Mouse (Mus musculus) right cerebral cortex, postnatal 36 days (tissue): ENCODE data around the gene Acss3.

Source experiments
- DNase-seq, 2 experiments: peaks; one replicate each; pipeline ENCODE4 v3.0.0; 2022; ENCODE audit warnings: low spot score in 2 of 2, mixed read lengths in 1 of 2

The Acss3 gene

DNA sequence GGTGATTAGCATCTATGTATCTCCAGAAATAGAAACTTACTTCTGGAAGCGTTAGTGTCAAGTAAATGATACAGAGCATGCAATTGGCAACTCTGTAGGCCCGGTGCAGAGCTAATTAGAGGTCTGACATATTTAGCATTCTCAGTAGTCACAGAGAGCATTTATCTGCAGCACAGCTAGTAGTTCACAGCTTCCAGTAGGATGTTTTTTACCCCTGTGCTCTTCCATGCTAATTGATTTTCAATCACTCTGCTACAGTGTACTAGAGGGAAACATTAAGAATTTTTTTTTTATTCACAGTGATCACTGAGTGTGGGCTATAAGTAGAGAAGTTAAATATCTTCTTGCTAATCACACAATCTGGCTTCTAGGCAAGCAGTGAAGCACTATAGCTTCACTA, 112.3 kb downstream of the Acss3 start:
- no peak for DNase-seq

DNA sequence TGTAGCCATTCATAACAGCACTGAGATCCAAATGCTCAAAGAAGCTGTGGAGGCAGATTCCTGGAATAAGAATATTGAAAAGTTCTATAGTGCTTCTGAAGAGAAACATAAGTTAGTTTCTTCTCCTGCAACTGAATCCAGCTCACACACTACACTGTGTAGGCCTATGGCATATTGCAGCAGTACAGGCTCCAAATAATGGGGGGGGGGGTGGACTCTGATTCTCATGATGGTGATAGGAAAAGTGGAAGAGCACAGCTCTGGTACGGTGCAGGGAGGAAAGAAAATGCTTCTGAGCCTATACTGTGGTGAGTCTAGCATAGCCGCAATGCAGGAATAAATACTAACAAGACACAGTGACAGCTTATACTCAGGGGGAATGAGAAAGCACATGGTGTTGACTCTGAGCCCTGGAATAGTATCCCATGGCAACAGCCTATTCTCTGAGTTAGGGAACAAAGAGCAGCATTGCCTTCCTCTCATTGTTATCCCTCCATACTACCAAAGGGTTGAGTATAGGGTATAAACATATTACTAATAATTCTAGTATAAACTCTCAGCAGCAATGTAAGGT, 125.3 kb downstream of the Acss3 start:
- no peak for DNase-seq

DNA sequence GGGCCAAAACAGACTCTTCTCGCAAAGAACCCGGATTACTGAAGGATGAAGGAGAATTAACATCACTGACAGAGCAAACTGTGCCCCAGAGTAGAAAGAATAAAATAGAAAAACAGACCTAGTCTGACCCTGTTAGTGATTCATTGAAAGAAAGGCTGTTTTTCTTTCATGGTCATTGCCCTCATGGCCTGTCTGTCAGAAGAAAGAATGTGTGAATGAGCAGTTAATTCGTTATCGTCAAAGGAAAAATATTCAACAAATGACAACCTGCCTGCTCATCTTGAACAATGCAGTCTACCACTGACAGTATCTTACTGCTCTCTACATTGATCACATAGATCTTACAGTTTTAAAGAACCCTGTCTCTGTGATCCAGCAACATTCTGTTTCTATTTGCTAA, 134.0 kb downstream of the Acss3 start:
- DNase-seq: no peak

DNA sequence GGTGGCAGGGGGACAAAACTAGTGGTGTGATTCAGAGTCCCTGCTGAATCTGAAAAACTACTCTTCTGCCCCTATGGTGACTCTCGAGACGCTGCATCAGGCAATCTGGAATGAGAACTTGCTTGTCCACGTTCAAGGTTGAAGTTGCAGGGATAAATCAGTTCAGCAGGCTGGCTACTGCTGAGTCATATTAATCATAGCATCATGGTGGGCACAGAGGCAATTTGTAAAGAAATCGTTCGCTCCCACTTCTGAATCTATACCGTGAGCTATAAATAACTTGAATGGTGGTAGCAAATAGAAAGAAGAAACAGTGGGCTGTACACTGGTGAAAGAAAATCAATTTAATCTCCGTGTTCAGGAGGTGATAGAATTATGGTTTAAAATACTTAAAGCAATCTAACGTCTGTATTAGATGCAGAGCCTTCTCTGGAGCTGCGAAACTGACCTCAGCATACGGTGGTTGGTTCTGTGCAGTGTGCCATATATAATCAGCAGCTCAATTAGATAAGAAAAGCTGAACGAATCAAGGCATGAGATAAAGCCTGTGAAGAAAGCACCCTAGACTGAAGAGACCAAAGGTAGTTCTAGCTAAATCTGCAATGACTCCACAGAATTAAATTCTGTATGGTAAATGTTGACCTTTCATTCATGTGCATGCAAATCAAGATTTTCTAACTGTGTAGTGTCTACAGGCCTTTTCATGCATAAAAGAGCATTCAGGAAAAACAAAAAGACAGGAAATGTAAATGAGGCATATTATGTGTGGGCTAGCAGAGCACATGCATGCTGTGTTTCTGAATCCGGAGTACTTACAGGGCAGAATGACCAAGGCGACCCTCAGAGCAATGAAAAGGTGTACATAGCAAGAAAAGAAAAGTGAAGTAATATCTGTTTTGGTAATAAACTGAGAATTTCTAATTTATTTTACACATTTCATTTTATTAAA, 148.0 kb downstream of the Acss3 start:
- no peak for DNase-seq

DNA sequence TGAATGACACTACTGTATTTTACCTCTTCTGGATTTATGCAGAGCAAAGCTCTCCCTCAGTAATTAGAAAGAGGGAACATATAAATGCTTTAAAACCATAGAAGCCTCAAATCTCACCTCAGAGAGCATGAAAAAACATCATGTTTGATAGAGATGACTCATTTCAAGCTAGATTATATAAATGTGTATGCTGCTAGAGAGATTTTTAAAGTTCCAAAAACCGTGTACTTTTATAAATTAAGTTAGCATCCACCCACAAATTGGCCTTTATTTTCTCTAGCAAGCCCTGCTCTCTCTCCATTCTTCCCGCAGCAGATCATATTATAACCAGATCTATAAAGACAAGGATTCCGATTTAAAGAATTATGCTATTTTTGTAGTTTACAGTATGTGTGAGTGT, 164.4 kb downstream of the Acss3 start:
- no peak for DNase-seq

DNA sequence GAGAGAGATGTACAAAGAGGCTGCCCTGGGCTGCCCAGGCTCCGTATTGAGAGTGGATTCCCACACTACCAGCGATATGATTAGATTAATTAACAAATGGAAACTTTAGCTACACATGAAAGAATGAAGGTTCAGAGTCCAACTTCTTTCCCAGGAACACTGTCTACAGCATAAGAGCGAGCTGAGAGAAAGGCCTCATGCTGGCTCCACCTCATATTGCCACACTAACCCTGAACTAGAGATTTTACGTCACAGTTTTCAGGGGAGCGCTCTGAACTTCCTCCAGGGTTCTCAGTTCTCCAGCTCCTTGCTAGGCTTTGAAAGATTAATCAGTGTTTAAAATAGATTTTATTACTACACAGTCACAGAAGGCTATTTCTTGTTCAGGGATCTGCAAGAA, 182.1 kb downstream of the Acss3 start:
- no peak for DNase-seq

DNA sequence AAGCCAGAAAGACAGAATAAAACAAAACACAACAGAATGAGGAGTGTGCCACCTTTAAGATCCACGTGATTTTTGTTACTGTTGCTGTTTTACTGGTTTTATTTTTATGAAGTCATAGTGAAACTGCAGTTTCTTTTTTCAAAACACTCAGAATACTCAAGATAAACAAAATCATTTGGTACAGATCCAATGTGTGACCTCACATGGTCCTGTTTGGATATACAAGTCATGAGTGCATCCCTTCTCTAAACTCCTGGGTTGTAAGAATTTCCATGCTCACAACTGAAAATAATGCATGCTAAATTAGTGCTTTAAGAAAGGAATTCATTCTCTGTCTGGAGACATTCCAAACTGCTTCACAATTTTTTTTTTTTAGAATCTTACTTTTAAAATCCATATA, 184.0 kb downstream of the Acss3 start:
- DNase-seq: no peak

DNA sequence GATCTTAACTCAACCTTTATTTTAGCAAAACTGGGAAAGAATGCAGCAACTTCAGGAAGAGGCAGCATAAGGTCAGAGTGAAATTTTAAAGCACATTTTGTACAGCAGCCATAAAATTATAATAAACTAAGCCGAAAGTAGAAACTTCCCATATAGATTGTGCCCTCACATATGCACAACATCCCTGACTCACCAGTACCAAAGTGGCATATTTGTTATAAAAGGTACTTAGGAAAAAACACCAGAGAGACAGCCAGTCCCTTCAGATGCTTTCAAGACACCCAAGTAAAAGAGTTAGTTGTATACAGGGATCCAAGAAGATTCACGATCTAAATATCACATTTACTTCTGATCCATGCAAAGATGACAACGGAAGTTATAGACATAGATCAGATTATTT, 184.6 kb downstream of the Acss3 start:
- no peak for DNase-seq

DNA sequence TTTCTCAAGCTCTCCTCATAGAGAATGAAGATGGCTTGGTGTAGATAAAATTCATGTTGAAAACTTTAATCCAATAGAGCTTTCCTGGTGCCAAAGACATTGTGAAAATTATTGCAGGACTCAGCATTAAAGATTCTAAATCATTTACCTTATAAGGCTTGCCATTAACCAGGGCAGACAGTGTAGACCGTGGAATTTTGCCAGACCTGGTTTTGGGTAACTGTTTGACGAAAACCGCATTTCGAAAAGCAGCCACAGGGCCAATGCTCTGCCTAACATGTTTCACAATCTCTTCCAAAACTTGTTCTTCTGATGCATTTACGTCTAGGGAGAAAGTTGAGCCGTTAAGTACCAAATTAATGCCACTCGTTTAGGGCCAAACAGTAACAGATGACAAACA, 186.5 kb downstream of the Acss3 start:
- DNase-seq: no peak

DNA sequence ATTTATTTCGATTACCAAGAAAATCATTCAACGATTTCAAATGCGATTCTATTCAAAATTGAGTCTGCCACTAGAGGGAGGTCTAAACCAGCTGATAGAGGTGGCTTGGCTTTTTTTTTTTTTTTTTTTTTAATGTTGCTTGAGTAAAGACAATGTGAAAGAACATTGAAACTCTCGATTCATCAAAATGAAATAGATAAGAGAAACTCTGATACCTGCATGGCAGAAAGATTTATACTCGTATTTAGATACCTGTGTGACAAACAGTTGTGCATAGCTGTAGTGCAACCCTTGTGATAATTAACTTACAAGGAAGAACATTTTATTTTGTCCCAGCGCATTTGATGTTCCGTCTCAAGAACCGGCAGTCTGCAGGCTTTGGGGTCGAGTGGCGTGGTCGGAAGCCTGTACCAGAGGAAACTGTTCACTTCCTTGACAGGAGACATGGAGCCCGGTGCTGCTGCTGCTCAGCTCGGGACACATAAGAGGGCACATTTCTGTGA, 190.8 kb downstream of the Acss3 start:
- DNase-seq: no peak

DNA sequence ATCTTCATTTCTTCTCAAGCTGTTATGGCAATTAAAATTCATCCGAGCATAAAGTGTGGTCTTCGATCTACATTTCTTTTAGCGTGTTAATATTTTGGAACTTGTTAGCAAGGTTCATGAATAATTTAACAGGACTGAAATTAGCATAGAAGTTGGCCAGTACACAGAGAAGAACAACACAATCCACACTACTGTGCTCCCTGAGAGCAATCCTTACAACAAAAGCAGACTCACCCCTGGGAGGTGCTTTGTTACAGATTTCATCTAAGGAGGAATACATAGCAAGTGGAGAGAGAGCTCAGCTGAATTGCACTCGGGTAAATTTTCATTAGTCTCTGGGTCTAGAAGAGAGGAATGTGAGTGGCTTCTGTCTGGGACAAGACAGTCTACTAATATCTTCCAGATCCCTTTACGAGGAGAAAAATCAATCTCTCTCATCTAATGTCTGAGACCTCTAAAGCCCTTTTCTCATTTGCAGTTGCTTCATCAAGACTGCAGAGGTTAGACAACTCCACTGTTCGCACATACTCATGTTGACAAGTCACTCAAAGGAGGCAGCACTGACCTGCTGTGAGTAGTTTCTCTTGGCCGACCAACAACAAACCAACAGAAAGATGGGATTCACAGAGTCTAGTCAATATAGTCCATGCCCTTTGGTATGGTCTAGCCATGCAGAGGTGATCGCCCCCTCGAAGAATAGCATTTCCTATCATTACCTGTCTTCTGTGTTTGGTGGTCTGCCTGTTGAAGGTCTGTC, 194.7 kb downstream of the Acss3 start:
- DNase-seq: no peak

DNA sequence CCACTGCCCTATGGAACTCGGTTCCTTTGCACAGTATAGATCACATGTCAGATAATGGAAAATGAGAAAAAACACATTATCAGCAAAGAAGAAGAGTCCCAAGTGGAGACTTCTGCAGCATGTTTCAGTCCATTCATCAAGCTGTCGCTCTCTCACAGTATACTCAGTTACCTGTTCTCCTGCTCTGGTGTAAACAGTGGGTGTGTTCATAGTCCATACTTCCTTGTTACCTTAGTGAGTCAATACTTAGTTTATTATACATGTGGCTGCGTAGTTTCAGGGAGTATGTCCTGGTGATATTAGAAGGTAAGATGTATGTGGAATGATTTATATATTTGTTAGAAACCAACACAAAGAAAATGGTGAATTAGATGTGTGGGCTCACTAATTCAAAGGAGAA, 198.7 kb downstream of the Acss3 start:
- DNase-seq: no peak

DNA sequence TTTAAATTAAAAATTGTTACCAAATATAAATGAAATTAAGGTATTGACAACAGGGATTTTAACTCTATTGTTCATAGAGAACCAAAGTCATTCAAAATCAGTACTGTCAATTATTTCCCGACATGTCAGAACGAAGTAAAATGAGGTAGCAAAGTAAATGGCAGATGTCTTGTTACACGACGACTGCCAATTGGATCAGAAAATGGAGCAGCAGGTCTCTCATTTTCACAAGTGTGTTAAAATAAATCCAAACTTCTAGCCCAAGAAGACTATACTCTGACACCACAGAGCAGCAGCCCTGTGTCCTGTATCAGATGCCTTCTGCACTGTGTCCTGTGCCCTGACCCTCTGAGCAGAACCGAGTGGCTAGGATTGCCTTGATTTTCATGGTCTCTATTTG, 199.1 kb downstream of the Acss3 start:
- no peak for DNase-seq

DNA sequence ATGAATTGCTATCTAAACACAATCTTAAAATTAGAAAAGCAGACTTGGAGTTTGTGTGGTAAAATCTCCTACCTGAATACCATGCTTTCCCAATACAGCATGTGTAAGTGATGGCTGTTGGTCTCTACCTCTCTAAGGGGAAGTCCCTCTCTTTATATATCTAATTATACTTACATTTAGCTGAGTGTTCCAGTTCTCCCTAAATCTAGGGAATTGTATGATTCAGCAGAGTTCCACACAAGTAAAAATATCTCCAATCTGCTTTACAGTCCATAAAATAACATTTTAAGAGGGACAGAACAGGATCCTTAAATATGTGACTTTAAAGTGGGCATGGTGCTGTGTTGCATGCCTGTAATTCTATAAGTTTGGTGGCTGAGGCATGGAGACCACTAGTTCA, 208.6 kb downstream of the Acss3 start:
- no peak for DNase-seq

DNA sequence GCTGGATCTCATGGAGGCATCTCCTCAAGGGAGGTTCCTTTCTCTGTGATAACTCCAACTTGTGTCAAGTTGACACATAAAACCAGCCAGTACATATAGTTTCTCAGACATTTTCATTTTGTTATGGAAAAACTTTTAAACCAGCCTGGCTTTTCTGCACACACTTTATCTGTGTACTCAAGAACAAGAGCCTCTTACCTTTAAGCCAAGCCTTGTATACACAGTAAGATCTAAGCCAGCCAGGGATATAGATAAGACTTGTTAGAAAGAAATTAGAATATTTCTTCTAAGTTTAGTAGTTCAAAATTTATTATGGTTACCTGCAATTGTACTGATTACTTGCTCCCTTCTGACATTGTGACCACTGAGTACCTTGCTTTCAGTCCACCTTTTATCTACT, 209.2 kb downstream of the Acss3 start:
- DNase-seq: no peak

DNA sequence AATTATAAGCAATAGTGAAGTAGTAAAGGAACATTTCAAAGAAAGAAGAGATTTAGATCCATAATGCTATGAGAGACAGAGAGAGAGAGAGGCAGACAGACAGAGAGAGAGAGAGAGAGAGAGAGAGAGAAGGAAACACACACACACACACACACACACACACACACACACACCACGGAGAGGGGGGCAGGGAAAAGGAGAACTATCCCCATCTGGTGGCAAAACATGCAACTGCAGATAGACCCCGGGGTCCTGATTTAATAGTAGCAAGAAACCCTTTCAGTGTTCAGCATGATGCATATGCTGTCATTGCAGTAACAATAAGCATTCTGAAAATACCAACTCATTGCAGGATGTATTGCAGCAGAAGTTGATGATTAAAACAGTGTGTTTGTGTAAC, 210.4 kb downstream of the Acss3 start:
- no peak for DNase-seq

DNA sequence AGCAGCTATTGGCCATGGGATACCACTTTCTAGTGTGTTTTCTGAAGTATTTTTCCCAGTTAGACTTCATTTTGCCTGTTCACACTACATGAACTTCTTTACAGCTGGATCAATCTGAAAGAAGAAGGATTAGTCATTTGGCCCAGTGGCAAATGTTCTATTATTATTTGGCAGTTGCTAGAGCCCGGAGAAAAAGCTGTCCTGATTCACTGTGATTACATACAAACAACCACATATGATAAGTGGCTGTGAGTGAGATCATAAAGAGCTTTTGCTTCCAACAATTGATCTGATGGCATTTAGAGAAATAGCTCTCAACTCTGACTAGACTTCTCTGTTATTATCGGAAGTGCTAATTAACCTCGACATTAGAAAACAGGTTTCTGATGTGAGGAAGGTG, 213.4 kb downstream of the Acss3 start:
- DNase-seq: no peak

DNA sequence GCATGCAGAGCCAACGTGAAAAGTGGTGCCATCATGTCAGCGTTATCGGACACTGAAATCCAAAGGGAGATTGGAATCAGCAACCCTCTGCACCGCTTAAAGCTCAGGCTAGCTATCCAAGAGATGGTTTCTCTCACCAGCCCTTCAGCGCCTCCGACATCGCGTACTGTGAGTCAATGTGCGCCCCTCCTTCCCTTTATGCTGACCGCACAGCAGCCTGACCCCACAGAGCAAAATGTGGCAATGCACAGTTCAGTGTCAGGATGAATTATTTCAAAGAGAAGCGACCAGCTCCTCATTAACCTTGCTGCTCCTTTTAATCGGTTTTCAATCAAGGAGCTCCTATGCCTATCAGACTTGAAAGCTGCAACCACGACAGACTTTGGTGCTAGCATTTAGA, 227.1 kb downstream of the Acss3 start:
- no peak for DNase-seq
